Mouse (Mus musculus): ENCODE measurements around the gene Esm1.
A peak's percentile ranks its signal among the peaks of the same experiment; 100 is the strongest.

The Esm1 gene

DNA sequence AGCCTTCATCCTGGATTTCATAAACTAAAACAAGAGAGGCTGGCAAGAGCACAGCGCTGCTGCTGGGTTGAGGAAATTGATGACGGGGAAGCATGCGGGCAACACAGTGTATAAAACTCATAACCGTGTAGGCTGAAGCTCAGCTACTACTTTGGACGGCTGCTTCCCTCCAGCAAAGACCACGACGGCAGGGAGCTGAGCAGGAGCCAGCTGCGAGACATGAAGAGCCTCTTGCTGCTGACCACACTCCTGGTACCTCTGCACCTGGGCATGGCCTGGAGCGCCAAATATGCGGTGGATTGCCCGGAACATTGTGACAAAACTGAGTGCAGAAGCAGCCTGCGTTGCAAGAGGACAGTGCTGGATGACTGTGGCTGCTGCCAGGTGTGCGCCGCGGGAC, at the start of gene Esm1:
TSS of gene Esm1 (plus strand) at position 36 of the 400 bp plus-strand sequence.
- no peak for ATAC-seq (ENCODE audit: insufficient number of reproducible peaks, low FRiP score, low TSS enrichment)

DNA sequence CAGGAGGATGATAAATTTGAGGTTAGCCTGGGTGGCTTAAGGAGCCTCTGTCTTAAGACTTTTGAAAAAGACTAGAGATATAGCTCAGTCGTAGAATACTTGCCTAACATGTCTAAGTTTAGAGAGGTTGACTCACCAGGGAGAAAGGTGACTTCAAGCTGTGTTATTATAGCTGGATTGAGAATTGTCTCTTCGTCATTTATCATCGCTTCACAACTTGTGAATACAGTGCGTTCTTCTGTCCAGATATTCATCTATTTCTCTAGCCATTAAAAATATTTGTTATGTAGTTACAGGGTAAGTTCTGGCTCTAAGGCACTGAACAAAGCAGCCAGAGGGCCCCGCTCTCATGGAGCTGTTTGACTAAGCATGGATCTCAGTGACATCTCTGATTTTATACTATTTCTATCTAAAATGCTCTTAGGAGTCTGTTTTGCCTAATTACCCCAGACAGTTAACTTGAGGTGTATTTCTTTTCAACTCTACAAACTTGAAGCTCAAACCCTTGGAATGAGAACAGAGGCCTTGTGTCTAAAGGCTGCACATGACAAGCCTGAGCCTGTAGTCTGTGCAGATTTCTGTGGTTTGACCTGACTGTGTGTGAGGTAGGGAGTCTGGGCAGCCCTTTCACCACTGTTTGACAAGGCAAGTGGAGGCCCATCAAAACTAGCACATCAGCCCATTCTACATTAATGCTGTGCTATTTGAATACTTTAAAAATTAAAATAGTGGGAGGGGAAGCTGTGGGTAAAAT, 45.0 kb upstream of the Esm1 start:
- ATAC-seq (ENCODE audit: insufficient number of reproducible peaks, low FRiP score, low TSS enrichment), result no peak

DNA sequence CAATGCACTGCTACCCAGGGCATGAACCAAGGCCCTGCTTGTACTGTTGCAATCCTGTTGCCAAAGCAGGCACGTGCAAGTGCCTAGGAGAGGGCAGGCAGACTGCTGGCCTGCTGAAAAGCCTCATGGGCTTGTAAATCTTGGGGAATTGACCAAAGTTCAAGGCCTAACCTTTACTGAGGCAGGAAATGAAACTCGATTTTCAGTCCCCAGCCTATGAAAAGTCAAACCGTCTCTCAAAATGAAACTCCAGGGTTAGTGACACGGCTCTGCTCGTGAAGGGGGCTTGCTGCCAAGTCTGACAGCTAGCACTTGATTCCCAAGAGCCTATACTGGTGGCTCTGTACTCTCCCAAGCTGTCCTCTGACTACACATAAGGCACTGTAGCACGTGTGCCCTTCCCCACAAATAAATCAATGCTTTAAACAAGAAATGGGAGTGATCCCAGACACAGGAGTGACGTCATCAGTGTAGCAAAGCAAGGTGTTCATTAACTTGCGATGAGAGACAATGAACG, 41.4 kb upstream of the Esm1 start:
- no peak for ATAC-seq (ENCODE audit: insufficient number of reproducible peaks, low FRiP score, low TSS enrichment)

DNA sequence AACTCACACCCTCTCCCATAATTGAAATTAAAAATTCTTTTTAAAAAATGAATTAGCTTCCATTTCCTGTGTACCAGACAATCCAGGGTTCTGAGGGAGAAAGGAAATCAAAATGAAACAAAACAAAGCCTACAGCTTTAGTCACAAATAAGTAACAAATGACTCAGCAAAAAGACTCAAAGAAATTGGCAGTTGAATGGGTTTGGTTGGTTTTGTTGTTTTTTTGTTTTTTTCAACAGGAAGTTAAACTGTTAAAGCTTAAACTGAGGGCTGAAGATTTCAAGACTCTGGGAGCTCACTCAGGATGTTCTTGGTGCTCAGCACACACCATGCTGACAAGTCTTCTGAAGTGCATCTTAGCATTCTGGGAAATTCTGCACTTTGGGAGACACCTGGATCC, 39.2 kb upstream of the Esm1 start:
- ATAC-seq (ENCODE audit: insufficient number of reproducible peaks, low FRiP score, low TSS enrichment), result no peak

DNA sequence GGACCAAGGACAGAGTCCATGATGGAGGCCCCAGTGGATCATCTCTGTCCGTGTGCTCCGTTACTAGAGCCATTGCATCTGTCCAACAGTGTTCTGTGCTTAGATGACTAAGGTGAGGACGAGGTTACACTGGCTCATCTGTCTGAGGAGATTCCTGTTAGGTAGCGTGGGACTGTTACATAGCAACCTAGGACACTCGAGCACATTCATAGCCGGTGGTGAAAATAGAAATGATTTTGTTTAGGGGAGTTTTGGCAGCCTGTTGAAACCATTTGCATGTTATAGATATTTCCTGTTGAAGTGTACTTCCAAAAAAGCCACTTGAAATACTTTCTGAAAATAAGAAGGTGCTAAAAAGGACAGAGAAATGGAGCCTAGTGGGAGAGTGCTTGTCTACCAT, 35.3 kb upstream of the Esm1 start:
- no peak for ATAC-seq (ENCODE audit: insufficient number of reproducible peaks, low FRiP score, low TSS enrichment)

DNA sequence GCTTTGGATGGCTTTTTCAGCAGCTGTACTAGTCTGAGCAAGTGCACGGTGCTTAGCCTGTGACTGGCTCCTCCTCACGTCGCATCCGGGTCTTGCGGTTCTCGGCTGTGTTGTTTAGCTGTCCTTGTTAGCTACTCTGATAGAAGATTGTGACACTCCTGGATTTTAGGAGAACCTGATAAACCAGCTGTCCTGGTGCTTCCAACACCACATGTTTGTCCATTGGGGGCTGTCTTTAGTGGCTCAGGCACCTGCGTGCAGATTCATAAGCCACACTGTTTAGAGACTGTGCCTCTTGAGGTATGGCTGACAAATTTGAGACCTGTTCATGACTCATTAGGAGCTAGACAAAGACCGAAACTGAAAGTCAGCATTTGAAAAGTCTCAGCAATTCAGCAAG, 26.1 kb upstream of the Esm1 start:
- ATAC-seq (ENCODE audit: insufficient number of reproducible peaks, low FRiP score, low TSS enrichment), result no peak

DNA sequence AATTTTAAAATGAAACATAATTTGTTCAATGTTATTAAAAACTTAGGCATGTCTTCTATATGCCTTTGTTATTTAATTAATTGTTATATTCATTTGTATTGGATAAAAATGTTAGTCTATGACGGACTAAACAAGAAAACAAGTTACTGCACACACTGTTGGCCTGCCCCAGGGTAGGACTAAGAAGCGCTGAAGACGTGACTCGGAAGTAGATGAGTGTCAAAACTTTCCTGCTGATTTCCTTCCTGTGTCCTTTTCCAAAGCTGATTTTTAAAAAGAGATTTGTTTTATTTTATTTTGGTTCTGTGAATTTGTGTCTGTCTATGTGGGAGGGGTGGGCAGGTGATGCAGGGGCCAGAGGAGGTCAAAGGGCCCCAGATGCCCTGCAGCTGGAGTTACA, 25.7 kb upstream of the Esm1 start:
- ATAC-seq (ENCODE audit: insufficient number of reproducible peaks, low FRiP score, low TSS enrichment), result no peak

DNA sequence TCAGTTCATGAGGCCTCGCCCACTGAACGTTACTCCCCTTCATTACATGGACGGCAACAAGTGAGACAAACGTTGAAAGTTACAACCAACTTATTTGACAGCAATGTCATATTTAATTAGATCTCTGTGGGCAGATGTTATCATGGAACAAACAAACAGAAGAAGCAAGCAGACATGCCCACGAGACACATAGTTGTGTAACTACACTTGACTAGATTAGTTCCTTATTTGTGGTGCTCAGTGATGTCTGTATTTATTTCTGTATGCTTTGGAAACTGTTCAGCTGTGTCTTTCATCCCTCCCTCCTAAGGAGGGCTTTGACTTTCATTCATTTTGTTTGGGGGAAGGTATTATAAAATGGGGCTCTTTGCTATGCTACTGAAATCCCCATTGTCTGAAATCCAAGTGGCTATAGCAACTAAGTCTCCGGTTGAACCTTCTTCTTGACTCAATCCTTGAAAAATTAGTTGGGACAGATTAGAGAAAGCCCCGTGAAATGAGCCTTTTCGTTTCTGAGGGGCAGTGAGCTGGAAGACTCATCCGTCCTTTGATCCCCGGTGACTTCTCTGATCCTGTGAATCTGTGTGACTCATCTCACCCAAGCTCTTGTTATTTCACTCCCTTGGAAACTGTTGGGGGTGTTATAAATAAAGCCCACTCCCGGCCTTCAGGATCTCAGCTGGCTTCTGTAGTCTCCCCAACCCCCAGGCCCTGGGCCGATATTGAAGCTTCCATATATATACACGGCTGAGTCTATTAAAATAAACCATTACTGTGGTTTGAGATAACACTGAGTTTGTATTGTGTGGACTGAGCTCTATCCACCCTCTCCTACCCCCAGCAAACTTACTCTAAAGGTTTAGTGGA, 12.4 kb upstream of the Esm1 start:
- ATAC-seq (ENCODE audit: insufficient number of reproducible peaks, low FRiP score, low TSS enrichment), result no peak

DNA sequence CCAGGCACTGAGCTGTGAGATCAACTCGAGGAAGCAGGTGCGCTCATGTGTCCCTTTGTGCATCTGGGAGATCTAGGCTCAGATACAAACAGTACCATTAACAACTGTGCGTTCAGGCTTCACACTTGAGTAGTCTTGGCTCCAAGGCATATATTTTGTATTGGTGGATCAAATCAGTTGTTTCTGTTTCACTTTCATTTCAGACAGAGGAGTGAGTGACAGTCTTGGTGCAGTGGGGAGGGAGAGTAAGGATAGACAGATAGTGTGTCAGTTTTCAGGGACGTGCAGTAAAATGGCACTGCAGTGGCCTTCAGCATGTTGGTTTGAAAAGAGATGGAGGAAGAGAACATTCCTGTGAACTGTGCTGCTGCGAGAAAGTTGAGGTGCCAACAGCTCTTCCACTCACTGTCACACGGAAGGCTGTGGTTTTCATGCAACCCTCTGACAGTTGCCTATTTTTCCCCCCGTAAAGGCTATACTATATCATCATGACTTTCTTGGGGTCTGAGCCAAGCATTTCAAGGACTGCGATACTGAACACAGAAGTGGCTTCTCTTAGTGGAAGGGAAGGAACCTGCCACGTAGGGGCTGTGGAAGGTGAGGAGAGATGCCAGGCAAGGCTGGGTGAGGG, 11.5 kb upstream of the Esm1 start:
- ATAC-seq (ENCODE audit: insufficient number of reproducible peaks, low FRiP score, low TSS enrichment), result no peak

DNA sequence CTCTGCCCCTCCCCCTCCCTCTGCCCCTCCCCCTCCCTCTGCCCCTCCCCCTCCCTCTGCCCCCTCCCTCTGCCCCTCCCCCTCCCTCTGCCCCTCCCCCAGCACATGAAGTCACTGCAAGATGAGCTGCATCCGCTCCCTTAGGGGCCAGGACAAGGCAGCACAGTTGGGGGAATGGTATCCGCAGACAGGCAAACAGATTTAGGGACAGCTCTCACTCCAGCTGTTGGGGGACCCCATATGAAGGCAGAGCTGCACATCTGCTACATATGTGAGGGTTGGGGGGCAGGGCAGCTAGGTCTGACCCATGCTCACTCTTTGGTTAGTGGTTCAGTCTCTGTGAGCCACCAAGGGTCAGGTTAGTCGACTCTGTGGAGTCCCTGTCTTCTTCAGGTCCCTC, 10.1 kb upstream of the Esm1 start:
- ATAC-seq (ENCODE audit: insufficient number of reproducible peaks, low FRiP score, low TSS enrichment), result no peak

DNA sequence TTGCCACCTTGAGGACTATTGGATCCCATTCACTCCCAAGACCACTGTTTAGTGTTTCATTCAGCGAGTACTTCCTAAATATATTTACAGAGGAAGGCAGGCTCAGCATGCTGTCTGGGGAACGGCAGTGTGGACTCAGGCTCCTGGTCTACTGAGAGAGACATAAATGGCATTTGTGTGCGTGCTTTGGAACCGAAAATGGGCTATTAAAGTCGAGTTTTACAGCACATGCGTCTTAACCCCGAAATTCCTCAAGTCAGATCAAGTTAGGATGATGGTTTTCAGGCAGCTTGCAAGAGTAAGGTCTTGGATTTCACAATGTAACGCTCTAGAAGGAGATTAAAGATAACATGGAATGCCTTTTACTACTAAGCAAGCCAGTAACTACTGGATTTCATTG, 8.7 kb upstream of the Esm1 start:
- ATAC-seq (ENCODE audit: insufficient number of reproducible peaks, low FRiP score, low TSS enrichment), result no peak

DNA sequence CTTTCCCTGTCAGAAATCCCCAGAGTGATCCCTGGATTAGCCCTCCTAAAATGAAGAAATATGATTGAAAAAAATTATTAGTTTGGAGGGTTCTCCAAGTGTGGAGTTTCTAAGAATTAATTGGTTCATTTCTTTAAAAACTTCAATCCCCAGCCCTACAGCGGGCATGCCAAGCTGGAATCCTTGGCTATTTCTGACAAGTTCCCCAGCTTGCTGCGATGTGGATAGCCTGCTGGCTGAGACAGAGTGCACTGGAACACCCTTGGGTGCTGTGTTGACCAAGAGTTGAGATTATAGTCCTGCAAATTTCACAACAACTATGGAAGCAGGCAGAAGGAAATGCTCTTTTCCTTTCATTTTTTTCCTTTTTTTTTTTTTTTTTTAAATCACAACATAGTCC, 7.8 kb upstream of the Esm1 start:
- no peak for ATAC-seq (ENCODE audit: insufficient number of reproducible peaks, low FRiP score, low TSS enrichment)

DNA sequence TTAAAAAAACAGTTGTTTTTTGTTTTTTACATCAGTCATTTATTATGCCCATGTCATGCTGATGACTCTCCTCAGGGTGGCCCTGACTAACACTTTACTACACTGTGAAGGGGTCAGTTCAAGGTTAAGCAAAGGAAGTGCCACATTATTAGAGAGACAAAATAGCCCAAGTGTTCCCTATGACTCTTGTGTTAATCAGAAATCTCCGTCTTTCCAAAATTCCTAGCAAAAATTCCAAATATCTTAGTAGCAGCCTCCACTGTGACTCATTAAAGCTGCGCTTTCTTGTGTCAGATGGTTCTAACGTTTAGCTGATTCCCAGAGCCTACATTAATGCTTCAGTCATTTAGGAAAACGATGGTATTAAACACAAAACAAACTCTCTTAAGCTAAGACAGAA, 7.3 kb upstream of the Esm1 start:
- no peak for ATAC-seq (ENCODE audit: insufficient number of reproducible peaks, low FRiP score, low TSS enrichment)

DNA sequence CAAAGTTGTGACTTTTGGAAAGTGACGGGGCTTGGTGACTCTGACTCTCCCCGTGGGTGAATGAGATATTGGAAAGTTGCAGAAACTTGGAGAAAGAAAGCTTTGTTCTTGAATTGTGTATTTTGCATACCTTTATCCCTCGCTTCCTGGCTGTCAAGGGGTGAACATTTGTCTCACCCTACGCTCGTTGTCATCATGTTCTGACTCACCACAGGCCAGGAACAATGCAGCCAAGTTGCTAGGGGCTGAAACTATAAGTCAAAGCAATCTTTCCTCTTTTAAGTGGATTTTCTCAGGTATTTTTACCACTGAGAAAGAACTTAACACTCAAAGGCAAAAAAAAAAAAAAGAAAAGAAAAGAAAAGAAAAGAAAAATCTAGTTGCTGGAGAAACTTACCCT, 6.3 kb upstream of the Esm1 start:
- ATAC-seq (ENCODE audit: insufficient number of reproducible peaks, low FRiP score, low TSS enrichment), result no peak

DNA sequence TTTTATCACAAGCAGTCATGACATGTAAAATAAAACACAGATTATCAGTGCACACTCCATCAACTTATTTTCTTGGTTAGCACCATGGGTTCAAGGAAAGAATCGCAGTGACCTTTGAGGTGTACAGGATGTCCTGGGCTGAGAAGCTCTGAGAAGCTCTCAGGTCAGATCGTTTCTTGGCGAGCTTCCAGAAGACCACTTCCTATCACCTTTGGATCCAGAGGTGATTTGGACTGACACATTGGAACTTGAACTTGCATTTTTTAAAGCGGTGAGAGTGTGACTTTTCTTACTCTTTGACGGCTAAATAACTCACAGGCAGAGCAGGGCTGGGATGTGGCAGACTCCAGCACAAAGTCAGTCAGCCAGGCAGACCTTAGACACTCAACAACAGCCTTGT, 4.1 kb upstream of the Esm1 start:
- ATAC-seq (ENCODE audit: insufficient number of reproducible peaks, low FRiP score, low TSS enrichment), result no peak

DNA sequence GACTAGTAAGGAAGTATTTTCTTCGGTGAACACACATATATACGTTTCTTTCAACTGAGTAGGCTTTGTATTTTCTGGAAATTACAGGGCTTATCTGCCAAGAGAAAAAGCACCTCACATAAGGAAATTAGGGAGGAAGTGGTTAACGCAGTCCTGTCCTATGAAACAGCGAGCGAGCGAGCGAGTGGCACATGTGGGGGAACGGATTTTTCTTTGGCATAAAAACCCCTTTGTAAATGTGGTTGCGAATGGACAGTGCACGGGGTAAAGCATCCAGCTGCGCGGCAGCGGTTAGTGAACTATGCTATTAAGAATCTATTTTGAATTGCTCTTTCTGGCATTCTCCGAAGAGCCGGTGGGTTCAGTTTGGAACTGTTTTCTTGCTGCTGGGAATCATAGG, 1.9 kb downstream of the Esm1 start:
- no peak for ATAC-seq (ENCODE audit: insufficient number of reproducible peaks, low FRiP score, low TSS enrichment)

DNA sequence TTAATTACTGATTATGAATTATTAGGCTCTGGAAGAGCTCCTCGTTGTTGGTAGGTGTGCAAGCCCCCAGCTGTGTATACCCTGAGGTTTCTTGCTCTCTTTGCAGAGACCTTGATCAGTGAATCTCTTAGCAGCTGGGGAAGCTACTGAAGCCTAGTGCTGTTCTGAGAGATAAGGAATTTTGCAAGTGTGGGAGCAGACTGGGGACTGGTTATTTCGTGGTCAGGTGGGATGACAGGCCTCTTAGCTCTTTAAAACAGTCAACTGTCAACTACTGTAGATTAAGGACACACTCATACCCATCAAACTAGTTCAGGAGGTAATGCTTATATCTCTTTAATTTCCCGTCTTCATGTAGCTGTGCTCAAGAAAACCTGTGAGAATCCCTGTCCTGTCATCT, 2.9 kb downstream of the Esm1 start:
- ATAC-seq (ENCODE audit: insufficient number of reproducible peaks, low FRiP score, low TSS enrichment), result no peak

DNA sequence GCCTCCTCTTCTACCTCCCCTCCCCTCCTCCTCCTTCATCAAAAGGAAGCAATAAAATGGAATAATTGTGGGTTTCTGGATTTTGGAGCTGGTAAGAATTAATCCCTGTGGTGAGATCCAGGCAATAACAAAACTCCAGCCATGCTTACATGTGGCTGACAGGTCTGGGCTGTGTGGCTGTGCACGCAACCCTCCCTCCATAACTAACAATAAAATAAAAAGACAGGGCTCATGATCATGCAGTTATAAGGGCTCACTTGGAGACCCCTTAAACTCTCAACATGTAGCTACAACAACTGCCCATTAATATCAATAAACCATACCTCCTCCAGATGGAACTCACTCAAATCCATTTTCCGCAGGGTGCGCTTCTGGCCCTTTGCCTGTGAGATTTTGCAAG, 4.4 kb downstream of the Esm1 start:
- no peak for ATAC-seq (ENCODE audit: insufficient number of reproducible peaks, low FRiP score, low TSS enrichment)

DNA sequence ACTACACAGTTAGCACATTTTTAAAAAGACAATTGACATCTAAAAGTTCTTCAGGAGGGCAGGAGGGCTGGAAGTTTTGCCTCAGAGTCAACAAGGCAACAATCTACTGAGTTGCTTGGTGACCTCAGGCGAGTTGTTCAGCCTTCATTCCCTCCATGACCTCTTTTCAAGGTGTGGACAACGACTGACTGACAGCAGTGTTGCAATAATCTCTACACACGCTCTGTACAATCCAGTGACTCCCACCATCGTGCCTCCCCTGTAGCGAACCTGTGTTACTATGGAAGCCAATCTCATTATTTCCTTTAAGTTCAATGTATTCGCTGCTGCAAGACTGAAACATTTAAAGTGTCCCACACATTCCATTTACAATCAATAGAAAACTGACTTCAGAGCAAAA, 12.4 kb downstream of the Esm1 start:
- no peak for ATAC-seq (ENCODE audit: insufficient number of reproducible peaks, low FRiP score, low TSS enrichment)

DNA sequence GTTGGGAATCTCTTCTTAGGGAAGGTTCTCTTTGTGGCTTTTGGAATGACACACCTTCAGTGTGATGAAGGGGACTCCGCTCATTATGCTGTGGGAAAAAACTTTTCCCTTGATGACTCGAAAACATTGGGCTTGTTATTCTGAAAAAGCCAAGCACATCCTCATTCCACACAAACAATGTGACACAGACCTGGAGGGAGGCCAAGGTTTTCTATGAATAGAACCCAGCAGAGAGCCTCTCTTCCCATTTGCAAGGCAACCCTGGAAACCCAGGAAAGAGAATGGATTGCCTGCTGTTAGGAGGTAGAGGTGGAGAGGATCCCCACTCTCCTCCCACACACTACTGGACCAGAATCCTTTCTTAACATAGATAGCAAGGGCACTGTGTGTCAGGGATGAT, 14.6 kb downstream of the Esm1 start:
- no peak for ATAC-seq (ENCODE audit: insufficient number of reproducible peaks, low FRiP score, low TSS enrichment)

DNA sequence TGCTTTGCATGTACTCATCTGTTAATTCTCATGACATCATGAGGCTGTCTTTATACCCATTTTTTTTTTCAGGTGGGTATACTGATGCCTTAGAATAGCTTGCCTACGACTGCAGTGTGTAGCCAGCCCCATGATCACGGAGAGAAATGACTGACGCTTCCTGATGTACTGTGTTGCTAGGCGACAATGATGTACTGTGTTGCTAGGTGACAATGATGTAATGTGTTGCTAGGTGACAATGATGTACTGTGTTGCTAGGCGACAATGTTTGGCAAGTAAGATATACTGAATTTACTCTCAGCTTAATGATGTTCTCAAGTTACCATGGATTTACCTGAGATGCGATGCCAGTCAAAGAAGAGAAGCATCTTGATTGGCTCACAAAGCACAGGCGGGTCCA, 16.4 kb downstream of the Esm1 start, which contains the start of gene Gzmk:
TSS of gene Gzmk (minus strand) at position 98 of the 400 bp plus-strand sequence.
- ATAC-seq (ENCODE audit: insufficient number of reproducible peaks, low FRiP score, low TSS enrichment), result peak; percentile 58; the same call in 1 of the 2 replicates
